Mouse (Mus musculus): ENCODE results near the gene Dus2. TPM values are rescaled to one million over a fixed set of nuclear protein-coding genes. Genes with fewer than 3 reads are reported as not detected.

Gene Dus2
- polyA plus RNA-seq, 1 experiment from 2014 or later = 20.7 TPM

- ATAC-seq (ENCODE audit: low FRiP score) = no peak
- Histone ChIP-seq H3K4me2 (replicated peaks) (no peak overlapping the region), H3K9ac (no peak overlapping the region), H3K4me3 (no peak overlapping the region), H3K27ac (no peak overlapping the region), H3K27me3 (no peaks in the 10 kb centered on the region), H3K36me3 (no peaks in the 10 kb centered on the region), H3K9me3 (replicated peaks) (no peaks in the 10 kb centered on the region), H3K4me1 (no peaks in the 10 kb centered on the region)
Observed at GRCm38 (mm10) chr8:106072113-106072512, 81.0 kb downstream of the Dus2 start.

DNA sequence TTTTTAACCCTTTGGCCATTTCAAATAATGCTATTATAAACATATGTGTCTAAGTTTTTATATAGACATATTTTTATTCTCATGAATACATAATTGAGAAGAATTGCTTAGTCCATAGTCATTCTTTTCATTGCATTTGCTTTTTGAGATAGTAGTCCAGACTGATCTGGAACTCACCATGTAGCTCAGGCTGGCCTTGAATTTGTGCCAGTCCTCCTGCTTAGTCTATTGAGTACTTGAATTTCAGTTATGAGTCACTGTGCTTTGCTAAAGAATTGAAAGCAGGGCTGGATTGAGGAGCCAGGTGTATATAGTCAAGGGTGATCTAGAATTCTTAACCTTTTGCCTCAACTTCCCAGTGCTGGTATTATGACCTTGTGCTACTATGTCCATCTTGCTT is 83.1 kb downstream of the Dus2 start:
- H3K9me3 ChIP-seq (replicated peaks) = 0 out of 2 replicates have a peak, but pooled peaks cover 3% of the 10 kb centered on the region
- no peak overlapping the region for H3K27ac ChIP-seq
- no peaks in the 10 kb centered on the region for H3K4me1 ChIP-seq
- no peaks in the 10 kb centered on the region for H3K27me3 ChIP-seq
- H3K4me3 ChIP-seq = no peak overlapping the region
- H3K36me3 ChIP-seq = peaks cover 5% of the 10 kb centered on the region; the same call in 1 of the 2 replicates
- no peak for ATAC-seq (ENCODE audit: low FRiP score)
- H3K4me2 ChIP-seq (replicated peaks) = no peak overlapping the region
- H3K9ac ChIP-seq = no peak overlapping the region

DNA sequence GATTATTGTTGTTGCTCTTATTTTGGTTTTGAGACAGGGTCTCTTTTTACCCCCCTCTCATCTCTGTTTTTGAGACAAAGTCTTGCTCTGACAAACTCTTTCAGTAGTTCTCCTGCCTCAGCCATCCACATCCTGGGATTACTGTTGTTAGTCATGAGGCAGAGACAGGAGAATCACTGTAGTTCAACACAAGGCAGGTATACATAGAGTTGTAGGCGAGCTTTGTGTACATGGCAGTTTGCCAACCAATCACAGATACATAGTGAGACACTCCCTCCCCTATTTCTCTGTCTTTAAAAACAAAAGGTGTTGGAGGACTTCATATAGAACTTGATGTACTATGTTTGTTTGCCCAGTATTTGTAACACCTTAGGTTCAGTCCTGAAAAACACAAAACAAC is 83.5 kb downstream of the Dus2 start:
- no peak overlapping the region for H3K9ac ChIP-seq
- H3K27ac ChIP-seq = no peak overlapping the region
- H3K9me3 ChIP-seq (replicated peaks) = 0 out of 2 replicates have a peak, but pooled peaks cover 3% of the 10 kb centered on the region
- H3K4me3 ChIP-seq = no peak overlapping the region
- no peaks in the 10 kb centered on the region for H3K4me1 ChIP-seq
- WGBS = 86% methylated on average over 1 of the region's 1 CpGs
- peaks cover 8% of the 10 kb centered on the region; the same call in 1 of the 2 replicates for H3K36me3 ChIP-seq
- H3K4me2 ChIP-seq (replicated peaks) = no peak overlapping the region
- no peak for ATAC-seq (ENCODE audit: low FRiP score)
- no peaks in the 10 kb centered on the region for H3K27me3 ChIP-seq

GRCm38 (mm10) chr8:106075161-106075862 is 84.2 kb downstream of the Dus2 start:
- no peak overlapping the region for H3K4me3 ChIP-seq
- WGBS = 89% methylated on average over 9 of the region's 9 CpGs
- H3K27ac ChIP-seq = no peak overlapping the region
- ATAC-seq (ENCODE audit: low FRiP score) = no peak
- H3K4me2 ChIP-seq (replicated peaks) = no peak overlapping the region
- no peak overlapping the region for H3K9ac ChIP-seq
- H3K36me3 ChIP-seq = peaks cover 8% of the 10 kb centered on the region; the same call in 1 of the 2 replicates
- 0 out of 2 replicates have a peak, but pooled peaks cover 3% of the 10 kb centered on the region for H3K9me3 ChIP-seq (replicated peaks)
- H3K4me1 ChIP-seq = no peaks in the 10 kb centered on the region
- H3K27me3 ChIP-seq = no peaks in the 10 kb centered on the region

DNA sequence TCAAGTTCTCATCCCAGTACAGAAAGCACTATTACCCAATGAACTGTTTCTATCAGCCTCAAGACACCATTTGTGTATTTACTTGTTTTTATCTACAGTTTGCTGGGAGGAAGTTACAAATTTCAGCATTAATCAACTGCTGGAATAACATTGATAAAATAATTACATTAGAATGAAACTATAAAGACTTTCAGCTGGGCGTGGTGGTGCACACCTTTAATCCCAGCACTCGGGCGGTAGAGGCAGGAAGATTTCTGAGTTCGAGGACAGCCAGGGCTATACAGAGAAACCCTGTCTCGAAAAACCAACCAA is 84.7 kb downstream of the Dus2 start:
- peaks cover 8% of the 10 kb centered on the region; the same call in 1 of the 2 replicates for H3K36me3 ChIP-seq

GRCm38 (mm10) chr8:106076612-106077011 is 85.5 kb downstream of the Dus2 start:
- no peak overlapping the region for H3K4me3 ChIP-seq
- H3K27ac ChIP-seq = no peak overlapping the region
- H3K27me3 ChIP-seq = no peaks in the 10 kb centered on the region
- 0 out of 2 replicates have a peak, but pooled peaks cover 3% of the 10 kb centered on the region for H3K9me3 ChIP-seq (replicated peaks)
- no peak overlapping the region for H3K4me2 ChIP-seq (replicated peaks)
- H3K4me1 ChIP-seq = no peaks in the 10 kb centered on the region
- WGBS = 84% methylated on average over 5 of the region's 5 CpGs
- peaks cover 11% of the 10 kb centered on the region for H3K36me3 ChIP-seq
- no peak overlapping the region for H3K9ac ChIP-seq
- ATAC-seq (ENCODE audit: low FRiP score) = no peak

More for the DNA sequence above, 84.7 kb downstream of the Dus2 start:
- Histone ChIP-seq H3K9me3 (replicated peaks) (0 out of 2 replicates have a peak, but pooled peaks cover 3% of the 10 kb centered on the region), H3K9ac (no peak overlapping the region), H3K27me3 (no peaks in the 10 kb centered on the region), H3K4me2 (replicated peaks) (no peak overlapping the region), H3K4me3 (no peak overlapping the region), H3K4me1 (no peaks in the 10 kb centered on the region), H3K27ac (no peak overlapping the region)
- no peak for ATAC-seq (ENCODE audit: low FRiP score)
- WGBS = 97% methylated on average over 5 of the region's 5 CpGs

DNA sequence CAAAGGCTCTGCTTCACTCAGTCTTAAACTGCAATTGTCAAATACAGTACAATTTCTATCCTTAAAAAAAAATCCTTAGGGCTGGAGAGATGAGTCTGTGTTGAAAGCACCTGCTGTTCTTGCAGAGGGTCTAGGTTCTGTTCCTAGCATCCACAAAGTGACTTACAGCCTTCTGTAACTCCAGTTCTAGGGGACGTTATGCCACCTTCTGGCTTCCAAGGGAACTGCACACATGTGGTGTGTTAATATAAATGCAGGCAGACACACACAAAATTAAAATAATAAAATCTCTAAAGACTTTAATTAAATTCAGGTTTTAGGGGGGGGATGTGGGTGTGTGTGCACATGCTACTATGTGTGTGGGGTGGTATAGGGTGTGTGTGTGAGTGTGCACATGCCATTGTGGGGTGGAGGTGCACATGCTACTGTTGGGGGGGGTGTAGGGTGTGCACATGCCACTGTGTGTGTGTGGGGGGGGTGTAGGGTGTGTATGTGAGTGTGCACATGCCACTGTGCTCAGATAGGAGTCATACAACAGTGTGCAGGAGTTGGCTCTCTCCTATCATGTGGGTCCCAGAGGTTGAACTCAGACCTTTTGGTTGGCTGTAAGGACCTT is 86.4 kb downstream of the Dus2 start:
- Histone ChIP-seq H3K4me1 (no peaks in the 10 kb centered on the region), H3K36me3 (peaks cover 15% of the 10 kb centered on the region), H3K4me3 (no peak overlapping the region), H3K9ac (no peak overlapping the region), H3K4me2 (replicated peaks) (no peak overlapping the region), H3K9me3 (replicated peaks) (0 out of 2 replicates have a peak, but pooled peaks cover 3% of the 10 kb centered on the region), H3K27ac (no peak overlapping the region), H3K27me3 (no peaks in the 10 kb centered on the region)
- no peak for ATAC-seq (ENCODE audit: low FRiP score)
- WGBS = 92% methylated on average over 1 of the region's 1 CpGs

DNA sequence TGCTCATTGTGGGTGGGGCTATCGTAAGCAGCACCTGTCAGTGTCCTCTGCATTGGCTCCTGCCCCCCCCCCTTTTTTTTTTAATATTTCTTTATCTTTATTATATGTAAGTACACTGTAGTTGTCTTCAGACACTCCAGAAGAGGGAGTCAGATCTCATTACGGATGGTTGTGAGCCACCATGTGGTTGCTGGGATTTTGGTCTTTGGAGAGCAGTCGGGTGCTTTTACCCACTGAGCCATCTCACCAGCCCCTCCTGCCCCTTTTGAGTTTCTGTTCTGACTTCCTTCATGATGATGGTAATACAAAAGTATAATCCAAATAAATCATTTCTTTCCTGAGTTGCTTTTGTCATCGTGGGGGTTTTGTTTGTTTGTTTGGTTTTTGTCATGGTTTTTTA is 111.2 kb downstream of the Dus2 start:
- 95% methylated on average over 4 of the region's 4 CpGs for WGBS
- Histone ChIP-seq H3K9me3 (replicated peaks) (no peaks in the 10 kb centered on the region), H3K9ac (no peak overlapping the region), H3K27ac (no peak overlapping the region), H3K27me3 (no peaks in the 10 kb centered on the region), H3K4me3 (no peak overlapping the region), H3K4me2 (replicated peaks) (no peak overlapping the region), H3K4me1 (no peaks in the 10 kb centered on the region), H3K36me3 (peaks cover 19% of the 10 kb centered on the region)
- ATAC-seq (ENCODE audit: low FRiP score) = no peak

Small RNA genes within 50 kb of the gene (microRNA-seq; reads per million reads assigned to microRNA genes)
- gene Mir7074 = not detected

Other genes starting within 250 kb of the Dus2 start
- gene Gfod2, start 232.7 kb upstream of the Dus2 start, polyA plus RNA-seq (2016; fragmentation: Nextera tagmentation; extraction: Ambion mirVana) = 63.8 and 68.1 TPM in 2 replicates
- gene Ranbp10, start 164.0 kb upstream of the Dus2 start, polyA plus RNA-seq (2016; fragmentation: Nextera tagmentation; extraction: Ambion mirVana) = 12.8 and 14.6 TPM in 2 replicates
- 0.84 and 1.5 TPM in 2 replicates for gene Tsnaxip1, start 163.6 kb upstream of the Dus2 start, polyA plus RNA-seq (2016; fragmentation: Nextera tagmentation; extraction: Ambion mirVana)
- gene Cenpt, start 138.1 kb upstream of the Dus2 start, polyA plus RNA-seq (2016; fragmentation: Nextera tagmentation; extraction: Ambion mirVana) = 63.8 and 64.5 TPM in 2 replicates
- gene Thap11, start 136.2 kb upstream of the Dus2 start, polyA plus RNA-seq (2016; fragmentation: Nextera tagmentation; extraction: Ambion mirVana) = 74.3 and 77.8 TPM in 2 replicates
- 241 and 248 TPM in 2 replicates for gene Nutf2, start 130.8 kb upstream of the Dus2 start, polyA plus RNA-seq (2016; fragmentation: Nextera tagmentation; extraction: Ambion mirVana)
- gene Edc4, start 110.5 kb upstream of the Dus2 start, polyA plus RNA-seq (2016; fragmentation: Nextera tagmentation; extraction: Ambion mirVana) = 69.3 and 72.1 TPM in 2 replicates
- 0.56 and 0.63 TPM in 2 replicates for gene Nrn1l, start 97.8 kb upstream of the Dus2 start, polyA plus RNA-seq (2016; fragmentation: Nextera tagmentation; extraction: Ambion mirVana)
- gene Pskh1, start 90.9 kb upstream of the Dus2 start, polyA plus RNA-seq (2016; fragmentation: Nextera tagmentation; extraction: Ambion mirVana) = 22.4 and 28.7 TPM in 2 replicates
- 2.6 and 2.7 TPM in 2 replicates for gene Ctrl, start 57.5 kb upstream of the Dus2 start, polyA plus RNA-seq (2016; fragmentation: Nextera tagmentation; extraction: Ambion mirVana)
- gene Psmb10, start 52.9 kb upstream of the Dus2 start, polyA plus RNA-seq (2016; fragmentation: Nextera tagmentation; extraction: Ambion mirVana) = 27.3 and 30.2 TPM in 2 replicates
- gene Lcat, start 48.0 kb upstream of the Dus2 start, polyA plus RNA-seq (2016; fragmentation: Nextera tagmentation; extraction: Ambion mirVana) = 0.57 and 0.79 TPM in 2 replicates
- 19.5 TPM in 2 replicates for gene Slc12a4, start 25.2 kb upstream of the Dus2 start, polyA plus RNA-seq (2016; fragmentation: Nextera tagmentation; extraction: Ambion mirVana)
- gene Dpep3, start 11.9 kb upstream of the Dus2 start, polyA plus RNA-seq (2016; fragmentation: Nextera tagmentation; extraction: Ambion mirVana) = not detected in 2 replicates
- not detected in 2 replicates for gene Dpep2nb, start 14.6 kb downstream of the Dus2 start, polyA plus RNA-seq (2016; fragmentation: Nextera tagmentation; extraction: Ambion mirVana)
- gene Ddx28, start 20.5 kb downstream of the Dus2 start, polyA plus RNA-seq (2016; fragmentation: Nextera tagmentation; extraction: Ambion mirVana) = 18.4 and 19.9 TPM in 2 replicates
- gene Nfatc3, start 67.5 kb downstream of the Dus2 start, polyA plus RNA-seq (2016; fragmentation: Nextera tagmentation; extraction: Ambion mirVana) = 5.7 and 6.7 TPM in 2 replicates
- 2.6 and 2.9 TPM in 2 replicates for gene Esrp2, start 145.6 kb downstream of the Dus2 start, polyA plus RNA-seq (2016; fragmentation: Nextera tagmentation; extraction: Ambion mirVana)
- 18.2 and 20.1 TPM in 2 replicates for gene Pla2g15, start 159.1 kb downstream of the Dus2 start, polyA plus RNA-seq (2016; fragmentation: Nextera tagmentation; extraction: Ambion mirVana)
- 55.8 and 60.8 TPM in 2 replicates for gene Slc7a6, start 177.5 kb downstream of the Dus2 start, polyA plus RNA-seq (2016; fragmentation: Nextera tagmentation; extraction: Ambion mirVana)
- gene Slc7a6os, start 219.6 kb downstream of the Dus2 start, polyA plus RNA-seq (2016; fragmentation: Nextera tagmentation; extraction: Ambion mirVana) = 37.2 and 38.5 TPM in 2 replicates
- 50.9 and 53.0 TPM in 2 replicates for gene Prmt7, start 219.6 kb downstream of the Dus2 start, polyA plus RNA-seq (2016; fragmentation: Nextera tagmentation; extraction: Ambion mirVana)